9 mouse cellular contexts compared by ENCODE assay signal in genomic region chr2:167063906-167064496, GRCm38 (mm10). TPM values are rescaled to one million over a fixed set of nuclear protein-coding genes. Genes with fewer than 3 reads are reported as not detected.
DNase-seq lines count a peak whose midpoint lies in the region; ATAC-seq lines count a peak whose summit lies in the region.
"Had no signal": no experiment of that assay in that cellular context is flagged by ENCODE, and none has a peak within 500 bp of the region (broad histone marks: within the 10 kb centered on the region; RNA-seq: fewer than 3 reads in every experiment).

No protein-coding gene starts in this region.

- peak overlapping the region; percentile 100 for H3K9ac ChIP-seq in liver, embryonic 11.5 days (ENCODE audit: low read depth, low read length)

- no peak for ATAC-seq in erythroblast, adult 5-6 weeks (replicated peaks; ENCODE audit: low FRiP score, poor library complexity, severe bottlenecking)
- ATAC-seq in liver, embryonic 11.5 days (replicated peaks; ENCODE audit: low FRiP score): no peak
- ATAC-seq: Patski had no signal

- H3K27ac ChIP-seq in liver, embryonic 11.5 days (ENCODE audit: low read depth, low read length): peak overlapping the region; percentile 99

- H3K27me3 ChIP-seq in erythroblast, embryonic 14.5 days (ENCODE audit: control insufficient read depth): no peaks in the 10 kb centered on the region
- no peaks in the 10 kb centered on the region for H3K27me3 ChIP-seq in liver, embryonic 11.5 days (replicated peaks; ENCODE audit: control insufficient read depth, insufficient read depth, low read length)
- H3K27me3 ChIP-seq: Patski had no signal

- H3K4me3 ChIP-seq in erythroblast, embryonic 14.5 days (replicated peaks): peak overlapping the region; percentile 88
- H3K4me3 ChIP-seq in liver, embryonic 11.5 days (ENCODE audit: low read depth, low read length): peak overlapping the region; percentile 74

- H3K4me2 ChIP-seq in liver, embryonic 11.5 days: peak overlapping the region; percentile 85

- DNase-seq in thymus, postnatal 25 days: peak; percentile 16
- DNase-seq in thymus, postnatal 10 days (ENCODE audit: low spot score in 2 of 2): no peak
- no peak for DNase-seq in liver, embryonic 11.5 days (ENCODE audit: low spot score)
- no peak for DNase-seq in adrenal gland, postnatal 4 days (ENCODE audit: low spot score in 2 of 2)
- no peak for DNase-seq in layer of hippocampus, postnatal 25 days (ENCODE audit: extremely low spot score in 1 of 2, low spot score in 1 of 2)
- no peak for DNase-seq in B cell, adult 2 months

- 3% methylated on average over 7 of the region's 7 CpGs for WGBS in liver, embryonic 11.5 days

- H3K4me1 ChIP-seq in erythroblast, embryonic 14.5 days (ENCODE audit: control insufficient read depth): peaks cover 66% of the 10 kb centered on the region
- H3K4me1 ChIP-seq in liver, embryonic 11.5 days (replicated peaks; ENCODE audit: control insufficient read depth, insufficient read depth, low read length): peaks cover 28% of the 10 kb centered on the region

- H3K36me3 ChIP-seq in erythroblast, embryonic 14.5 days (ENCODE audit: control insufficient read depth): peaks cover 68% of the 10 kb centered on the region
- H3K36me3 ChIP-seq in liver, embryonic 11.5 days (ENCODE audit: control insufficient read depth, insufficient read depth, low read length): peaks cover 24% of the 10 kb centered on the region

- H3K9me3 ChIP-seq in erythroblast, embryonic 14.5 days (ENCODE audit: control insufficient read depth, low read length): no peaks in the 10 kb centered on the region
- H3K9me3 ChIP-seq in liver, embryonic 11.5 days (ENCODE audit: control insufficient read depth, low read length): no peaks in the 10 kb centered on the region

RNA-seq across cellular contexts. Expression of gene Znfx1, which starts 1.2 kb away (rescaled TPM):
- 1.1 and 1.5 TPM in 2 replicates for polyA plus RNA-seq in erythroblast, embryonic 14.5 days (2012)
- total RNA-seq in erythroblast, adult 5-6 weeks (2015; ENCODE audit: low replicate concordance): 28.6 and 31.9 TPM in 2 replicates
- 40.6 and 42.5 TPM in 2 replicates for total RNA-seq in erythroblast, adult 5-6 weeks (2017; ENCODE audit: low replicate concordance)
- polyA plus RNA-seq in liver, embryonic 11.5 days (2014; fragmentation: Nextera tagmentation; extraction: Ambion mirVana): 10.1 and 11.2 TPM in 2 replicates
- 10 to 100 TPM; 34.1 to 38.3 TPM for total RNA-seq in adrenal gland, postnatal 4 days (2021)
- 10 to 100 TPM; 36.7 to 39.0 TPM for total RNA-seq in layer of hippocampus, postnatal 25 days (2021)

RNA-seq across cellular contexts. Expression of gene Ddx27, which starts 49.0 kb away (rescaled TPM):
- polyA plus RNA-seq in erythroblast, embryonic 14.5 days (2012): 7.1 and 7.5 TPM in 2 replicates
- 14.2 and 21.5 TPM in 2 replicates for total RNA-seq in erythroblast, adult 5-6 weeks (2015; ENCODE audit: low replicate concordance)
- total RNA-seq in erythroblast, adult 5-6 weeks (2017; ENCODE audit: low replicate concordance): 21.6 and 32.3 TPM in 2 replicates
- polyA plus RNA-seq in liver, embryonic 11.5 days (2014; fragmentation: Nextera tagmentation; extraction: Ambion mirVana): 102 and 103 TPM in 2 replicates
- total RNA-seq in adrenal gland, postnatal 4 days (2021): 10 to 100 TPM; 44.3 to 50.5 TPM
- total RNA-seq in layer of hippocampus, postnatal 25 days (2021): 10 to 100 TPM; 26.8 to 32.6 TPM
